Mouse (Mus musculus) activated CD4-positive, CD25-positive, alpha-beta regulatory T cell (primary cell): Measurements from ENCODE around the gene Gm13769. TPM values are rescaled to one million over a fixed set of nuclear protein-coding genes. Genes with fewer than 3 reads are reported as not detected.

Experiments used
- polyA plus RNA-seq, 2 experiments: library from polyadenylated mRNA; unstranded; fragments of 100-300 nt; shearing (Covaris generic); gene quantifications; one replicate each; pipeline ENCODE4 v1.2.1; 2017

The Gm13769 gene
- not detected for polyA plus RNA-seq

GRCm38 (mm10) chr2:90321900-90322299 lies at the start of gene Gm13769:
Gene Gm13769, plus strand, starts transcription at chr2:90322200.

GRCm38 (mm10) chr2:90292741-90293140 lies 29.3 kb upstream of the Gm13769 start, which contains the start of gene Olfr1272:
Gene Olfr1272, minus strand, starts transcription at chr2:90292841.

Other genes with a start within 250 kb of the Gm13769 start
- under 1 TPM; 0.16 to 0.17 TPM for gene Olfr1269, start 200.8 kb upstream of the Gm13769 start, polyA plus RNA-seq
- under 1 TPM in 1 of 2 experiments, not detected in 1; 0.29 TPM for gene Olfr32, start 179.9 kb upstream of the Gm13769 start, polyA plus RNA-seq
- not detected for gene Olfr1270, start 169.1 kb upstream of the Gm13769 start, polyA plus RNA-seq
- gene Olfr1506, start 97.7 kb upstream of the Gm13769 start, polyA plus RNA-seq = under 1 TPM in 1 of 2 experiments, not detected in 1; 0.07 TPM
- gene Olfr142, start 64.6 kb upstream of the Gm13769 start, polyA plus RNA-seq = under 1 TPM in 1 of 2 experiments, not detected in 1; 0.12 TPM
- gene Olfr1271, start 51.2 kb upstream of the Gm13769 start, polyA plus RNA-seq = under 1 TPM in 1 of 2 experiments, not detected in 1; 0.31 TPM
- not detected for gene Olfr1272, start 29.4 kb upstream of the Gm13769 start, polyA plus RNA-seq
- gene Olfr1274-ps, start 76.5 kb downstream of the Gm13769 start, polyA plus RNA-seq = under 1 TPM in 1 of 2 experiments, not detected in 1; 0.14 TPM